Mouse (Mus musculus): Measurements from ENCODE around the gene Wdr92. TPM values are rescaled to one million over a fixed set of nuclear protein-coding genes. Genes with fewer than 3 reads are reported as not detected.

Gene Wdr92
- total and polyA plus RNA-seq, 3 experiments = 34.5 to 63.8 TPM; not detected in 1

DNA sequence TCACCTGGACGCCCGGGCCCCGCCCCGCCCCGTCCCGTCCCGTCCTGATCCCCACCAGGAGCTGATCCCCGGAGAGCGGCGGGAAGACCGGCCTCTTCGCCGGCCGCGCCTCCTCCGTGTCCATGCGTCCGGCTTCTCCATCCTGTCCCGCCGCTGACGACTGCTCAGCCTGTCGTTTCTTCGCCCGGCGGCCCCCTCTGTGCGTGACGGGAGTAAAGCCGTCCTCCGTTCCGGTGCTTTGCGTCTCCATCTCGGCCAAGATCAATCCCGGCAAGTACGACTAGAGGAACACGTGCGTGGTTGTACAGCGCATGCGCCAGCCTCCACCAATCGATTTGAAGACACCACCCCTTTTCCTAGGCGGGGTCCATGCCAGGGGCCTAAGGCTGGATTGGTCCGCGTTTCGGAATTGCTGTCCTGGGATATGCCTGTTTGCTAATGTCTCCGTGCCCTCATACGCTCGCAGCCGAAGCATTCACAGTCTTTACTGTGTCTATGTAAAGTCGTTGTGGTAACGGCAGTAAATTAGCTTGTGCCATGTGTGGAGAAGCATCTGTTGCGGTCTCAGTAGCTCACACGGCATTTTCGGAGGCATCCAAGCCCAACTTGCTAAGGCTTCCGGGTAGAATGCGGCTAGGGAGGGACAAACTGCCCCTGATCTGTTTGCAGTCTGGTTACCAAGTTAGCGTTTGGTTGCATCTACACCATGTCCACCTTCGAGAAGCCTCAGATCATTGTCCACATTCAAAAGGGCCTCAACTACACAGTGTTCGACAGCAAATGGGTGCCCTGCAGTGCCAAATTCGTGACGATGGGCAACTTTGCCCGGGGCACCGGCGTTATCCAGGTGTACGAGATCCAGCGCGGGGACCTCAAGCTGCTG is 29.6 kb downstream of the Wdr92 start, which contains the start of gene Pno1:
Gene Pno1, minus strand, starts transcription at position 311 of the 883 bp plus-strand sequence.
- Histone ChIP-seq H3K9ac (ENCODE audit: control insufficient read depth, low read depth, low read length, poor library complexity, severe bottlenecking) (peak within 1 kb of the TSS; percentile 84), H3K79me2 (ENCODE audit: control insufficient read depth, insufficient read depth, low read length, poor library complexity) (peaks cover 31% of the 10 kb centered on the region), H3K9me3 (replicated peaks; ENCODE audit: insufficient read depth, low read length) (no peaks in the 10 kb centered on the region), H3K4me3 (ENCODE audit: control insufficient read depth in 1 of 2, insufficient read depth in 1 of 2, low read depth in 2 of 2, low read length in 2 of 2) (peak within 1 kb of the TSS; percentile 81 to 87), H3K27ac (ENCODE audit: control insufficient read depth, low read depth, low read length) (peak within 1 kb of the TSS; percentile 83), H3K4me1 (ENCODE audit: control insufficient read depth in 1 of 2, insufficient read depth in 2 of 2, low read length in 2 of 2) (peaks cover 13 to 14% of the 10 kb centered on the region in 2 experiments), H3K27me3 (ENCODE audit: control insufficient read depth in 1 of 2, insufficient read depth in 2 of 2, low read length in 2 of 2) (no peaks in the 10 kb centered on the region), H3K36me3 (ENCODE audit: control insufficient read depth in 1 of 2, insufficient read depth in 2 of 2, low read length in 2 of 2) (peaks cover 11 to 21% of the 10 kb centered on the region in 2 experiments)
- DNase-seq (ENCODE audit: low read depth, low spot score) = peak; percentile 100
- TF ChIP-seq HCFC1 (IDR thresholded peaks at IDR 0.05; ENCODE audit: low read depth, low read length) (peak; percentile 95), SIN3A (IDR thresholded peaks at IDR 0.05; ENCODE audit: low read length) (peak; percentile 99), ZNF384 (IDR thresholded peaks at IDR 0.05; ENCODE audit: low read depth, low read length) (no peak), ZC3H11A (IDR thresholded peaks at IDR 0.05; ENCODE audit: low read depth, low read length) (no peak; the same call in 1 of the 2 replicates), JUND (IDR thresholded peaks at IDR 0.05; ENCODE audit: low read depth, low read length) (no peak), USF2 (IDR thresholded peaks at IDR 0.05; ENCODE audit: borderline replicate concordance in 1 of 2, insufficient read depth in 1 of 2, low read depth in 1 of 2, low read length in 2 of 2) (0 out of 4 replicates have a peak, but pooled peaks of 1 of the 2 experiments have one; percentile 20), CHD1 (IDR thresholded peaks at IDR 0.05; ENCODE audit: low read depth, low read length) (no peak), MXI1 (IDR thresholded peaks at IDR 0.05; ENCODE audit: low read depth, low read length) (peak; percentile 100), MAFK (IDR thresholded peaks at IDR 0.05; ENCODE audit: borderline replicate concordance, low read depth, low read length) (no peak), TCF12 (IDR thresholded peaks at IDR 0.05; ENCODE audit: low read depth, low read length) (peak; percentile 53), POLR2AphosphoS2 (IDR thresholded peaks at IDR 0.05; ENCODE audit: low read length) (peak; percentile 76), RAD21 (IDR thresholded peaks at IDR 0.05; ENCODE audit: low read depth, low read length) (no peak), MEF2A (IDR thresholded peaks at IDR 0.05; ENCODE audit: extremely low read depth, insufficient replicate concordance, low read depth, low read length, poor library complexity, severe bottlenecking) (no peak), TBP (IDR thresholded peaks at IDR 0.05; ENCODE audit: low read depth, low read length) (peak; percentile 79; the same call in 1 of the 2 replicates), CTCF (IDR thresholded peaks at IDR 0.05 in 2 of 3, conservative IDR thresholded peaks at IDR 0.05 in 1 of 3; ENCODE audit: control insufficient read depth in 1 of 3, insufficient read depth in 1 of 3, low read depth in 2 of 3, low read length in 3 of 3, poor library complexity in 1 of 3, severe bottlenecking in 1 of 3) (0 out of 6 replicates have a peak, but pooled peaks of 1 of the 3 experiments have one; percentile 13), NELFE (IDR thresholded peaks at IDR 0.05; ENCODE audit: low read depth, low read length) (peak; percentile 86), ZKSCAN1 (IDR thresholded peaks at IDR 0.05; ENCODE audit: low read depth, low read length) (no peak), MAZ (IDR thresholded peaks at IDR 0.05; ENCODE audit: low read depth, low read length) (peak; percentile 69; the same call in 1 of the 2 replicates), UBTF (IDR thresholded peaks at IDR 0.05; ENCODE audit: borderline replicate concordance, insufficient read depth, low read depth, low read length) (0 out of 2 replicates have a peak, but pooled peaks have one; percentile 59), CHD2 (IDR thresholded peaks at IDR 0.05; ENCODE audit: low read length) (no peak), ETS1 (IDR thresholded peaks at IDR 0.05; ENCODE audit: low read depth, low read length) (peak; percentile 31; the same call in 1 of the 2 replicates), BHLHE40 (IDR thresholded peaks at IDR 0.05; ENCODE audit: borderline replicate concordance, low read depth, low read length) (peak; percentile 61; the same call in 1 of the 2 replicates), GATA1 (IDR thresholded peaks at IDR 0.05; ENCODE audit: low read depth, low read length) (peak; percentile 24; the same call in 1 of the 2 replicates), GABPA (IDR thresholded peaks at IDR 0.05; ENCODE audit: low read depth, low read length) (no peak), KAT2A (conservative IDR thresholded peaks at IDR 0.05; ENCODE audit: low read depth, low read length) (peak; percentile 80), EP300 (IDR thresholded peaks at IDR 0.05; ENCODE audit: low read depth in 1 of 2, low read length in 2 of 2) (no peak; a peak in 1 of 4 replicates), ZMIZ1 (IDR thresholded peaks at IDR 0.05; ENCODE audit: low read depth, low read length) (peak; percentile 61), RCOR1 (IDR thresholded peaks at IDR 0.05; ENCODE audit: low read depth, low read length) (peak; percentile 63), MYC (IDR thresholded peaks at IDR 0.05; ENCODE audit: low read depth, low read length) (peak; percentile 98), TAL1 (IDR thresholded peaks at IDR 0.05; ENCODE audit: low read length) (no peak), MYB (IDR thresholded peaks at IDR 0.05; ENCODE audit: low read depth, low read length) (peak; percentile 45), MAX (IDR thresholded peaks at IDR 0.05; ENCODE audit: low read length) (peak; percentile 100), POLR2AphosphoS5 (IDR thresholded peaks at IDR 0.05; ENCODE audit: borderline replicate concordance, low read depth, low read length) (peak; percentile 89; the same call in 1 of the 2 replicates), ELF1 (IDR thresholded peaks at IDR 0.05; ENCODE audit: low read depth, low read length) (peak; percentile 96)
